Mouse (Mus musculus) layer of hippocampus, postnatal 36 days (tissue): ENCODE results near the gene Nipal4. TPM values are rescaled to one million over a fixed set of nuclear protein-coding genes. Genes with fewer than 3 reads are reported as not detected.

Experiments
- DNase-seq, 2 experiments: peaks; one replicate each; pipeline ENCODE4 v3.0.0; 2022
- total RNA-seq, 2 experiments: library from RNA; stranded (reverse); gene quantifications; 2 replicates each; pipeline ENCODE4 v1.2.3; 2021

Gene Nipal4
- total RNA-seq, 2 experiments from 2014 or later = 2.3 to 2.7 TPM

- no peak for DNase-seq
Measured at GRCm38 (mm10) chr11:46157462-46157861, 8.8 kb downstream of the Nipal4 start.

- no peak for DNase-seq
Measured at GRCm38 (mm10) chr11:46156945-46157344, 9.4 kb downstream of the Nipal4 start.

- DNase-seq = no peak
Measured at GRCm38 (mm10) chr11:46146619-46147018, 19.7 kb downstream of the Nipal4 start.

GRCm38 (mm10) chr11:46145163-46145875 lies 21.0 kb downstream of the Nipal4 start:
- DNase-seq = no peak

GRCm38 (mm10) chr11:46143342-46143741 lies 23.0 kb downstream of the Nipal4 start:
- no peak for DNase-seq

GRCm38 (mm10) chr11:46134899-46135298 lies 31.4 kb downstream of the Nipal4 start:
- DNase-seq = peak in 1 of 2 experiments; percentile 18

- no peak for DNase-seq
Measured at GRCm38 (mm10) chr11:46131022-46131986, 35.0 kb downstream of the Nipal4 start.

GRCm38 (mm10) chr11:46128548-46128945 lies 37.8 kb downstream of the Nipal4 start:
- peak; percentile 41 to 52 for DNase-seq

GRCm38 (mm10) chr11:46127621-46128547 lies 38.4 kb downstream of the Nipal4 start:
- DNase-seq = no peak

GRCm38 (mm10) chr11:46126827-46127410 lies 39.4 kb downstream of the Nipal4 start:
- DNase-seq = no peak

- DNase-seq = no peak
Measured at GRCm38 (mm10) chr11:46126317-46126716, 40.0 kb downstream of the Nipal4 start.

GRCm38 (mm10) chr11:46125835-46126229 lies 40.5 kb downstream of the Nipal4 start:
- DNase-seq = no peak

GRCm38 (mm10) chr11:46125093-46125834 lies 41.0 kb downstream of the Nipal4 start:
- DNase-seq = no peak

GRCm38 (mm10) chr11:46123328-46123866 lies 42.9 kb downstream of the Nipal4 start:
- DNase-seq = no peak

GRCm38 (mm10) chr11:46122875-46123274 lies 43.4 kb downstream of the Nipal4 start:
- DNase-seq = no peak

GRCm38 (mm10) chr11:46121666-46122065 lies 44.6 kb downstream of the Nipal4 start:
- no peak for DNase-seq

GRCm38 (mm10) chr11:46120084-46120483 lies 46.2 kb downstream of the Nipal4 start:
- no peak for DNase-seq

GRCm38 (mm10) chr11:46119624-46120023 lies 46.7 kb downstream of the Nipal4 start:
- no peak for DNase-seq

GRCm38 (mm10) chr11:46116510-46116909 lies 49.8 kb downstream of the Nipal4 start:
- DNase-seq = no peak

- DNase-seq = no peak
Measured at GRCm38 (mm10) chr11:46115411-46116173, 50.7 kb downstream of the Nipal4 start.
